Comparison of ENCODE assay signal across 15 mouse cellular contexts in the genomic region with DNA sequence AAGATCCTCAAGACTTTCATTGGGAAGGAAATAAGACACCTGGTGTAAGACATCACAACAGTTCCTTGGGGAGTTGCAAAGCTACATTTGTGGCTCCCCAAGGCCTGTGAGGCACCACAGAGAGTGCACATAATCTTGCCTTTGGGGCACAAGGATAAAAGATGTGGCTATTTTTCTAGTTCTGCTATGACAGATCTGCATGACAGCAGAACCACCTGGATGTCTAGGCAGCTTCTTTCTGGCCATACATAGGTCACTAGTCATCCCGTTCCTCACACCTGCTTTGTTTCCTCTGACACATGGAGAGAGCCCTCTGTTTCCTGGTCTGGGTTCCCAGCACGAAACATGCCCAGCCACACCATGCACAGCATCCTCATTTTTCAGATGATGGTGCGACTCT.
"Had no signal": no experiment of that assay in that cellular context is flagged by ENCODE, and none has a peak within 500 bp of the region (broad histone marks: within the 10 kb centered on the region; RNA-seq: fewer than 3 reads in every experiment).

No protein-coding gene starts in this region.

- DNase-seq: right cerebral cortex, adult 18-20 months; right cerebral cortex, postnatal 14 days; right cerebral cortex, postnatal 4 days; spleen, adult 18-20 months; thymus, adult 18-20 months; thymus, adult 2 months; thymus, postnatal 14 days; thymus, postnatal 25 days; thymus, postnatal 36 days; thymus, postnatal 4 days had no signal

- H3K4me2 ChIP-seq: neural tube, embryonic 12.5 days; neural tube, embryonic 13.5 days; neural tube, embryonic 15.5 days; stomach, embryonic 15.5 days had no signal

- H3K9me3 ChIP-seq: neural tube, embryonic 12.5 days; neural tube, embryonic 13.5 days; neural tube, embryonic 15.5 days; stomach, embryonic 15.5 days had no signal

- H3K4me3 ChIP-seq: neural tube, embryonic 12.5 days; neural tube, embryonic 13.5 days; neural tube, embryonic 15.5 days; stomach, embryonic 15.5 days had no signal

- H3K9ac ChIP-seq: neural tube, embryonic 12.5 days; neural tube, embryonic 13.5 days; neural tube, embryonic 15.5 days; stomach, embryonic 15.5 days had no signal

- H3K27ac ChIP-seq: neural tube, embryonic 12.5 days; neural tube, embryonic 13.5 days; neural tube, embryonic 15.5 days; stomach, embryonic 15.5 days; stomach, postnatal 0 days had no signal

- H3K27me3 ChIP-seq: neural tube, embryonic 12.5 days; neural tube, embryonic 13.5 days; neural tube, embryonic 15.5 days; stomach, embryonic 15.5 days had no signal

- H3K36me3 ChIP-seq: neural tube, embryonic 12.5 days; neural tube, embryonic 13.5 days; neural tube, embryonic 15.5 days; stomach, embryonic 15.5 days had no signal

- H3K4me1 ChIP-seq: neural tube, embryonic 12.5 days; neural tube, embryonic 15.5 days; stomach, embryonic 15.5 days had no signal
